Mouse (Mus musculus): Measurements from ENCODE around the gene Rassf3.

DNA sequence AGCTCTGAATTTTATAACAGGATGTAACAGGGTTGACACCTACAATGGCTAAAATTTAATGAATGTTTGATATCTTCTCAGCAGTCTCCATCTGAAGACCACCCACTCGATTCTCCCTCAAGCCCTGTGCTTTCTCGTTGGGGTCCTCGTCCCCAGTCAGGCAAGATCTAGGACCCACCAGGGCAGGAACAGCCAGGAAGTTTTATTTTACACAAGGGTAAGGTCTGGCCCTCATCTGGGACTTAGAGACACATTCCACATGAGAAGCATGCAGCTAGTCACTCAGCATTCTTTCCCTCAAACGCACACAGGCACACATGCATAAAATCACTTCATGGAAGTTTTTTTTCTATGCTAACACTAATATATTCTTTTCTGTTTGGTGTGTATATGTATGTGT is 39.5 kb downstream of the Rassf3 start:
- TF ChIP-seq CTCF (IDR thresholded peaks at IDR 0.05; ENCODE audit: low read depth) (no peak), EP300 (IDR thresholded peaks at IDR 0.05; ENCODE audit: low read depth) (no peak)
